Mouse (Mus musculus) brown adipose tissue, adult 24 weeks (tissue): ENCODE measurements around the gene Cldn3. TPM values are rescaled to one million over a fixed set of nuclear protein-coding genes. Genes with fewer than 3 reads are reported as not detected.

Experiments
- H3K27ac ChIP-seq: fragments of 200-500 bp; replicated peaks from 2 replicates; pipeline ENCODE4 v1.5.1; 2012; ENCODE audit warnings: low read depth, mild to moderate bottlenecking, low read length
- H3K4me1 ChIP-seq: fragments of 200-500 bp; 2 replicates; pipeline ENCODE4 v1.6.1; 2012; ENCODE audit warnings: low read length, mixed read lengths; ENCODE audit not compliant: control insufficient read depth, insufficient read depth, insufficient read length
- H3K4me3 ChIP-seq: fragments of 200-500 bp; 2 replicates; pipeline ENCODE4 v1.5.1; 2012; ENCODE audit warnings: low read depth, mild to moderate bottlenecking, low read length, moderate library complexity; ENCODE audit not compliant: insufficient read depth
- polyA plus RNA-seq: library from polyadenylated mRNA; stranded (reverse); fragments of >200 nt; gene quantifications from 2 replicates; pipeline ENCODE4 v1.2.4, GENCODE M21; 2012; ENCODE audit not compliant: missing spikeins, insufficient read depth, insufficient read length

The Cldn3 gene
- polyA plus RNA-seq, 1 experiment: not detected

GRCm38 (mm10) chr5:135008671-135009589, 22.9 kb downstream of the Cldn3 start, which contains the start of gene Abhd11:
TSS of gene Abhd11 (plus strand) at chr5:135009152.
- H3K4me1 ChIP-seq: no peaks in the 10 kb centered on the region; the same call in none of the 2 replicates
- peak within 1 kb of the TSS; percentile 68 for H3K4me3 ChIP-seq
- H3K27ac ChIP-seq: peak within 1 kb of the TSS; percentile 94

- Histone ChIP-seq H3K27ac (peak overlapping the region; percentile 94), H3K4me1 (no peaks in the 10 kb centered on the region; the same call in none of the 2 replicates), H3K4me3 (peak overlapping the region; percentile 66)
Measured at GRCm38 (mm10) chr5:135009590-135010319, 23.7 kb downstream of the Cldn3 start.

DNA sequence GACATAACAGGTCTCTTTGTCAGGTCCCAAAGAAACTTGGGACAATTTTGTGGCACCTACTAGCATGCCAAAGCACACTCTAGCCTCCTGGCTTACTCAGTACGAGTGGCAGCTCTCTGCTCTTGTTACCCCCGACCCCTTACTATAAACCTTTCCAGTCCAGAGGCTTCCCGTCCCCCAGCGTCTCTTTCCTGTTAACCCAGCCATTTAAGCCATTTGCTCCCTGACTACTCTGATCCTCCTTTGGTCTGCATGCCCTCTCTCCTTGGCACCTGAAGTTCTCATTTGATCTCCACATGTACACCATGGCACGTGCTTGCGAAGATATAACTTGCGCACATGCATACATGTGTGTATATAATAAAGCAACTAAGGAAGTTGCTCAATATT, 24.3 kb downstream of the Cldn3 start:
- peak overlapping the region; percentile 66 for H3K4me3 ChIP-seq
- no peaks in the 10 kb centered on the region; the same call in none of the 2 replicates for H3K4me1 ChIP-seq
- H3K27ac ChIP-seq: peak overlapping the region; percentile 46

GRCm38 (mm10) chr5:135010841-135011743, 25.1 kb downstream of the Cldn3 start:
- H3K4me1 ChIP-seq: no peaks in the 10 kb centered on the region; the same call in none of the 2 replicates
- no peak overlapping the region; the same call in 1 of the 2 replicates for H3K4me3 ChIP-seq

DNA sequence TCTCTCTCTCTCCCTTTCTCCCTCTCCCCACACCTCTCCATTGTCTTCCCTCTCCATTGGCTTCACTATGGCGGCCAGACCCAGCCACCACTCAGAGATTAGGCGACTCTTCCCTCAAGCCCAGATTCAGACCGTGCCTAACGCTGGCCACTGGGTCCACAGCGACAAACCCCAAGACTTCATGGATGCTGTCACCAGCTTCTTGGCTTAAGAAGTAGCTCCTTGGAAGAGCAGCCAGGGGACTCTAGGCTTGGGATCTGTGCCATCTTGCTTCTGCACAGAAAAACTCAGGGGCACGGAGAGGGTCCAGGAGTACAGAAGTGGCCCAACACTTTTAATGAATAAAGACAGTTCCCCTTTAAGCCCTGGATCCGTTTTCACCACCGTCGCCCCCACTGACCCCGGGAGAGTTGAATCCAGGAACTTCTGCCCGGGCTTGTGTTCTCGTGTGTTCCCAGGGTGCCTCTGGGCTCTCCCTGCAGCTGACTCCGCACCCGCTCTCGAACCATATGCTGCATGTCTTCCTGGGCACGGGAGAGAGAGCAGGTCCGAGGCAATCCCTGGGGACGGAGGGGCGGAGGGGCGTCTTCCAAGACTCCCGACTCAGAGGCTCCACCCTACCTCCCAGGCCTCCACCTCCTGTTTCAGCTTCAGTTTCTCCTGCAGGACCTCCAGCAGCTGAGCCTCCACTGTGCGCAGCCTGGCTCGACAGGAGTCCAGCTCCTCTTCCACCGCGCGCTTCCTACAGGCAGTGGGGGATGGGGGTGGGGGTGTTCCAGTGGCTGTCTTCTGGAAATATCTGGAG, 26.0 kb downstream of the Cldn3 start:
- Histone ChIP-seq H3K4me3 (peak overlapping the region; percentile 22; the same call in 1 of the 2 replicates), H3K27ac (no peak overlapping the region), H3K4me1 (no peaks in the 10 kb centered on the region; the same call in none of the 2 replicates)

More at GRCm38 (mm10) chr5:135010841-135011743, 25.1 kb downstream of the Cldn3 start:
- H3K27ac ChIP-seq: no peak overlapping the region

DNA sequence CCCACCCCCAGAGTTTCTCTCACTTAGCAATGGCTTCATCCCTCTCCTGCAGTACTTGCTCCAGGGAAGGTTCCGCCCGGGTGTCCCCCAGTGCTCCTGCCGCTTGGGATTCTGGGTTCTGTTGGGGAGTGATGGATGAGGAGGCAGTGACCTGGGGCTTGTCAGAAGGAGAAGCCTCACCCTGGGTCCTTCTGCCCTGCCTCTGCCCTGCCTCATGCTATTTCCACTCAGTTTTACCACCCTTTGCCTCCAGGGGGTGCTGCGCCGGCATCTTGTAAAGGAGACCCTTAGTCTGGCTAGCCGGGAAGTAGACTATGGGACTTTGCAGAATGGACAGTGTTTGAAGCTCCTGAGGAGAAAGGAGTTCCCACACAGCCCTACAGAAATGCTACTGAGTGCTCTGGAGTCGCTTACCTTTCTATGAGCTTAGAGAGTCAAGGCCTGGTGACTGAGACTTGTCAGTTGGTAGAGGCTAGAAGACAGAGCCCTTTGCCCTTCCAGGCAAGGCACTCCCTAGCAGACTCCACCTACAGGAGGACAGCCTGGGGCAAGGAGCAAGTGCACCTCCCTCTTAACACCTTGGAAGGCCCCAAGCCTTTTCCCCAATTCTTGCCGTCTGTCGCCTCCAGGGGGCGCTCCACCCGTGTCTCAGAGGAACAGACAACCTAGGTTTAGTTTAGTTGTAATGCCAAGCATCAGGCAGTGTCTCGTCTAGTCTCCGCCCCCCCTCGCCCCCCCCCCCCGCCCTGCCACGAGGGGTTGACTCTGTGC, 26.8 kb downstream of the Cldn3 start:
- Histone ChIP-seq H3K4me3 (no peak overlapping the region), H3K27ac (no peak overlapping the region), H3K4me1 (no peaks in the 10 kb centered on the region; the same call in none of the 2 replicates)

DNA sequence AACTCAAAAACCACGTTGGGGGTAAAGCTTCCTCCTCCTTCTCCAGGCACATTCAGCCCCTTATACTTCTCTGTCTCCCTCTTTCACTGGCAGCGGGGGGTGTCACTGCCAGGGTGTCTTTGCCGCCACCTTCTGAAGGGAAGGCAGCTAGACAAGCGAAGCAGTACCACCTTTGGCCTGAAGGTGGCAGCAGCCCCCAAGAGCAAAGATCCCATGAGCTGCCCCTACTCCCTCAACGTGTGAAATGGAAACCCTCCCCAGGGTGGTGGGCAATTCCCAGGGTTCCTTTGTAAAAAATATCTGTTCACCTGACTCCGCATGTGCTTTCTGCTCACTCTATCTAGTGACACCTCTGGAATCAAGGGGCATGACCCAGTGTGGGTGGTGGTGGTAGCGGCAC, 29.5 kb downstream of the Cldn3 start:
- no peaks in the 10 kb centered on the region; the same call in 1 of the 2 replicates for H3K4me1 ChIP-seq
- no peak overlapping the region for H3K27ac ChIP-seq
- no peak overlapping the region for H3K4me3 ChIP-seq

DNA sequence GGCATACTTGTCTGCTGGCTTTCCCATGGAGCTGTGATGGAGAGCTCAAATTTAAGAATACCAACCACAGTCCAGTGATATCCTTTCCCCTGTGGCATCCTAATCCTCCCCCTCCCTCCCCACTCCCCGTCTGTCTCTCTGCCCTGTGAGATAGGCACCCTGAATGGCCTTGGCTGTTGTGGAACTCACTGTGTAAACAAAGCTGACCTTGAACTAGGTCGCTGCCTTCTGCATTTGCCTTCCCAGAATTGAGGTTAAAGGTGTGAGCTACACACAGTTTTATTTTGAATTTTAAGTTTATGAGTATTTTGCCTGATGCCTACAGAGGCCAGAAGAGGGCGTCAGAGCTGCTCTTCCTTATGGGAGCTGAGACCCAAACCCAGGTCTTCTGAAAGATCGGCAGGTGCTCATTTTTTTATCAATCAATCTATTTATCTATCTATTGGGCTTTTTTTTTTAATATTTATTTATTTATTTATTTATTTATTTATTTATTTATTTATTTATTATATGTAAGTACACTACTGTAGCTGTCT, 30.3 kb downstream of the Cldn3 start:
- Histone ChIP-seq H3K27ac (no peak overlapping the region), H3K4me1 (no peaks in the 10 kb centered on the region), H3K4me3 (no peak overlapping the region)

DNA sequence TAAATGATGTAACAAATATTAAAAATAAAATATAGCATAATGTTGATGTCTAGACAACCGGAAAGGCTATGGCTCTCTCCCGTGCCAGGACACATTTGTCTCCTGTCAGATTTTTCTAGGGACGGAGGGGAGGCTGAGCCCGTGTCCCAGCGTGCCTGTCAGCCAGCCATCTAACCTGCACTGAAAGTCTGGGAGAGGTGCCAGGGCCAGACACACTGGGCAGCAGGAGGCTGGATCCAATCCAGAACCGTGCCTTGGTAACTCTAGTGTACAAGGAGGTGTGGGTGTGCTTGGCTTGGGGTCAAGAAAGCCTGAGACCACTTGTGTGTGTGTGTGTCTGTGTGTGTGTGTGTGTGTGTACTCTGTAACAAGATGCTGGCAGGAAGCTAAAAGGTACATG, 35.8 kb downstream of the Cldn3 start:
- H3K4me1 ChIP-seq: peaks cover 7% of the 10 kb centered on the region
- H3K27ac ChIP-seq: no peak overlapping the region
- H3K4me3 ChIP-seq: no peak overlapping the region

GRCm38 (mm10) chr5:135023344-135024173, 37.5 kb downstream of the Cldn3 start, which contains the start of gene Stx1a:
TSS of gene Stx1a (plus strand) at chr5:135023482.
- H3K27ac ChIP-seq: no peak within 1 kb of the TSS
- peak within 1 kb of the TSS; percentile 76 for H3K4me3 ChIP-seq
- peaks cover 7% of the 10 kb centered on the region for H3K4me1 ChIP-seq

DNA sequence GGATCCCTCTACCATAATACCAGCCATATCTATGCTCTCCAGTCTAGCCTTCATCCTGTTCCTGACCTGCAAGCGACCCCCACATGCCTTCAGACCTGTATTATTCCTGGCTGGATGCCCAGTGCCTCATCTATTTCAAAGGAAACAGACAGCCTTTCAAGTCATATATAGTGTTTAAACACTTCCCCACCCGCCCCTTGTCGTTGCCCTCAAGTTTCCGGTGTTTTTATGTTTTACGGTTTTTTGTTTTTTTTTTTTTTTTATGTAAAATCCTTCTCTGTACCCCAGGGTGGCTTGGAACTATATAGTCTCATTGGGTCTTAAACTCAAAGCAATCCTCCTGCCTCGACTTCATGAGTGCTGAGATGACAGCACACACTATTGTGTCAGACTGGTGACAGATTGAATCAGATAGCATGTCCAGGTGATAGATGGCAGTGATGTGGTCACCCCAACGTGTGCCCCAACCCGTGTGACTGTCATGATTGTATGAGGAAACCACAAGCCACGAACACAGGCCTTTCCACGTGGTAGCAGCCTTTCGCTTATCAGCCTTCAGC, 38.7 kb downstream of the Cldn3 start:
- Histone ChIP-seq H3K4me3 (no peak overlapping the region), H3K27ac (no peak overlapping the region), H3K4me1 (peaks cover 13% of the 10 kb centered on the region)

- H3K4me3 ChIP-seq: no peak overlapping the region
- H3K27ac ChIP-seq: no peak overlapping the region
- peaks cover 13% of the 10 kb centered on the region for H3K4me1 ChIP-seq
Measured at GRCm38 (mm10) chr5:135025899-135026298, 39.9 kb downstream of the Cldn3 start.
